Mouse (Mus musculus) megakaryocyte progenitor cell, adult 5-6 weeks (primary cell): ENCODE data around the gene Smo. TPM values are rescaled to one million over a fixed set of nuclear protein-coding genes. Genes with fewer than 3 reads are reported as not detected.
"Not testable (repeated sequence)": the region's sequence is repeated elsewhere in the genome, so short reads cannot be mapped to it uniquely, and the experiment has no call there.

Experiments
- ATAC-seq: replicated peaks from 2 replicates; pipeline ENCODE4 v1.8.0; 2016; ENCODE audit warnings: mild to moderate bottlenecking, moderate TSS enrichment, inconsistent platforms; ENCODE audit not compliant: poor library complexity
- total RNA-seq, 2 experiments: library from RNA; stranded (forward) in 1 of 2; stranded (reverse) in 1 of 2; fragments of 157-497, 149-512 nt in 1 of 2; fragments of 200-1000 nt in 1 of 2; gene quantifications; 2 replicates each; pipeline versions ENCODE4 v1.2.3 to v1.2.4; 2015 to 2017

Gene Smo
- total RNA-seq, 2 experiments from 2014 or later, result 16.4 to 33.6 TPM

GRCm38 (mm10) chr6:29726576-29727200 lies 8.6 kb upstream of the Smo start:
- no peak for ATAC-seq

GRCm38 (mm10) chr6:29728035-29728434 lies 7.3 kb upstream of the Smo start:
- ATAC-seq, result no peak

- ATAC-seq, result peak; percentile 60
Measured at GRCm38 (mm10) chr6:29729491-29729890, 5.8 kb upstream of the Smo start.

- peak; percentile 78 for ATAC-seq
Measured at GRCm38 (mm10) chr6:29735689-29736451, 567 bp downstream of the Smo start.

- ATAC-seq, result no peak
Measured at GRCm38 (mm10) chr6:29736610-29737458, 1.5 kb downstream of the Smo start.

- no peak for ATAC-seq
Measured at GRCm38 (mm10) chr6:29751466-29752152, 16.3 kb downstream of the Smo start.

GRCm38 (mm10) chr6:29753336-29753735 lies 18.0 kb downstream of the Smo start:
- ATAC-seq, result no peak

GRCm38 (mm10) chr6:29756001-29756400 lies 20.7 kb downstream of the Smo start:
- no peak for ATAC-seq

- no peak for ATAC-seq
Measured at GRCm38 (mm10) chr6:29756476-29756875, 21.2 kb downstream of the Smo start.

GRCm38 (mm10) chr6:29758417-29758816 lies 23.1 kb downstream of the Smo start:
- ATAC-seq, result peak; percentile 83

- no peak for ATAC-seq
Measured at GRCm38 (mm10) chr6:29759012-29759679, 23.8 kb downstream of the Smo start.

GRCm38 (mm10) chr6:29760397-29760796 lies 25.1 kb downstream of the Smo start:
- not testable (repeated sequence) for ATAC-seq

- no peak for ATAC-seq
Measured at GRCm38 (mm10) chr6:29761282-29761681, 26.0 kb downstream of the Smo start.

- peak; percentile 77 for ATAC-seq
Measured at GRCm38 (mm10) chr6:29762524-29762923, 27.2 kb downstream of the Smo start.

- no peak for ATAC-seq
Measured at GRCm38 (mm10) chr6:29766874-29767273, 31.6 kb downstream of the Smo start.

- peak; percentile 91 for ATAC-seq
Measured at GRCm38 (mm10) chr6:29767813-29768660, 32.7 kb downstream of the Smo start, which contains the start of gene Ahcyl2. Gene Ahcyl2, plus strand, starts transcription at chr6:29768011.

GRCm38 (mm10) chr6:29768791-29769441 lies 33.6 kb downstream of the Smo start:
- ATAC-seq, result 0 out of 2 replicates have a peak, but pooled peaks have one; percentile 3

- ATAC-seq, result no peak
Measured at GRCm38 (mm10) chr6:29770672-29771321, 35.5 kb downstream of the Smo start.
